Mouse (Mus musculus) olfactory bulb, adult 2 months (tissue): ENCODE measurements around the gene Klf5.

Experiments
- CTCF ChIP-seq: fragments of 200-500 bp; IDR thresholded peaks from 2 replicates; pipeline ENCODE4 v1.5.1; 2012; ENCODE audit warnings: low read depth, mild to moderate bottlenecking, low read length, moderate library complexity; ENCODE audit not compliant: insufficient read depth
- POLR2A ChIP-seq: fragments of 200-500 bp; IDR thresholded peaks from 2 replicates; pipeline ENCODE4 v1.6.1; 2012; ENCODE audit warnings: mild to moderate bottlenecking, low read depth, low read length, moderate library complexity; ENCODE audit not compliant: insufficient read depth

- TF ChIP-seq CTCF (no peak), POLR2A (no peak)
These were observed 5.9 kb downstream of the Klf5 start for GRCm38 (mm10) chr14:99304387-99304786.
